Mouse (Mus musculus) thymus, postnatal 0 days (tissue): ENCODE results near the gene Rbm4b. TPM values are rescaled to one million over a fixed set of nuclear protein-coding genes. Genes with fewer than 3 reads are reported as not detected.

Experiments
- DNase-seq: peaks from one replicate; pipeline ENCODE4 v3.0.0-alpha.2; 2015; ENCODE audit warnings: low spot score
- polyA plus RNA-seq: library from polyadenylated mRNA; unstranded; fragments of >200 nt; fragmentation: Nextera tagmentation; extraction: Ambion mirVana; gene quantifications from 2 replicates; pipeline ENCODE4 v1.2.1, GENCODE M21; 2015

Gene Rbm4b
- polyA plus RNA-seq, 1 experiment from 2014 or later: 49.0 TPM

DNA sequence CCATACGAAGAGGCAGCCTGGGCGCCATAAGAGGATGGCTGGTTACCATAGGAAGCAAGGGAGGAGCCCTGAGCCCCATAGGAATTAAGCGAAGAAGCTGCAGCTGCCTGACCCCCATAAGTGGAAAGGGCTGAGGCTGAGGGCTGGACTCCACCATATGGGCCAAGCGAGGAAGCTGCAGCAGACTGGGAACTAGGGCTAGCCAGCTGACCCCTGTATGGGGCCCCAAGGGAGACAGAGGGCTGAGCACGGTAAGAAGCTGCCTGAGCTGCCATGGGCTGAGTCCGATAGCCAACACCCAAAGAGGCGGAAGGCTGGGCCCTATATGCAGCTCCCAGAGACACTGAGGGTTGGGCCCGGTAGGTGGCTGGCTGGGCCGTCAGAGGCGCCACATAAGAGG lies 47.0 kb downstream of the Rbm4b start:
- DNase-seq: no peak

DNA sequence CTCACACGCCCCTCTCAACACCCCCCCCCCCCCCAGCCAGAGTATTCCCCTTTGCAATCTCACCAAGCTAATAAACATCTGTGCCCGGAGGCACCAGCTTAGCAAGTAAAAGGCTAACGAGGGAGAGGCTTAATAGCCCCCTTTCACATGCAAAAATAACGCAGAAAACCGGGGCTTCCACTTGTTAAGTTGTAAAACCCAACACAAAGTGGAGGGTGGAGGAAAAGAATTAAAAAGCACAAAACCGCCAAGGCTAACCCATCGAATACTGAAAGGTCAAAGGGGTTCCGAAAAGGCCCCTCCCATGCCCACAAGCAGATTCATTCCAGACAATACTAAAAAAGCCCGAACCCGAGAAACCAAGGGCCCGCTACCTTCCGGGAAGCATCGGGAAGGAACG lies 54.0 kb downstream of the Rbm4b start:
- no peak for DNase-seq

DNA sequence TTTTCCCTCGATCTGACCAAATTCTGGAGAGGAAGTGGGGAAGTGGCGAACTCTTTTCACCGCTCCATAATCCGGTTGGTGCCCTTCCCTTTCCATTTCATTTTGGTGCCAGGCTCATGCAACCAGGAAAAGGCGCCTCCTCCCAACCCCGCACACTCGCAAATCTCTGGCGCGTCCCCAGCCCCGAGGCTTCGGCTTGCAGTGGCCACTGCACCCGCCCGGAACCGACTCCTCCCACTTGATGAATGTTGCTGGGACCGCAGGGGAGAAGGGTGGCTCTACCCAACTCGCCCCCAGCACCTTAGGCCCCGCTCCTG lies 54.4 kb downstream of the Rbm4b start:
- no peak for DNase-seq

DNA sequence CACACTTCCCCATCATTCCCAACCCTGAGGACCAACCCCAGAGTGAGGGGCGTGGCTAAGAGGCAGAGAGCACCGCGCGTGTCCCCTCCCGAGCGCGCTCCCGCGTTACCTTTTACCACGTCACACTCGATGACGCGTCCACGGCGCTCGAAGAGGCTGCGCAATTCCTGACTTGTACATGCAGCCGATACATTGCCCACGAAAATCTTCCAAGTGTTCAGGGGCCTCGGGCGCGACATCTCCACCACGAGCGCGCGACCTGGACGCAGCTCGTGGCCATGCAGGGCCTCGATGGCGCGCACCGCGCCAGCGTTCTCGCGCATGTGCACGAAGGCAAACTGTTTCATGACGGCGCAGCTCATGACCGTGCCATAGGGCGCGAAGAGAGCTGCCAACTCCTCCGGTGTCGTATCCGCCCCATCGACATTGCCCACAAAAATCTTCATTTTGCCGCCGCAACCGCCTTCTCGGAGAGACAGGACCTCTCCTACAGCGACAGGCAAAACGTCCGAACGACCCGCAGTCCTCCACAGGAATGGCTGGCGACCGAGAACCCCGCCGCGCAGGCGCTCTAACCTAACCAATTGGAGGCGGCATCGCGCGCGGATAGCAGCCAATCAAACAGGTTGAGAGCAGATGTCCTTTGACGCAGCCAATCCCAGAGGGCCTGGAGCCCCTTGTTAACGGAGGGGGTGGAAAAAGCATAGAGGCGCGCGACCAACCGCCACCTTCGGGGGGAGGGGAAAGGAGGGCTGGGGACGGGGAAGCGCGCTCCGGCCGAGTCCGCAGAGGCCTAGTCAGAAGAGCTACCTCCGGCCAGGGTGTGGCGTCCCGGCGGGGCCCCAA lies 55.0 kb downstream of the Rbm4b start, which contains the start of the genes Gm21992 and Rbm14:
Gene Gm21992, minus strand, starts transcription at position 550 of the 846 bp plus-strand sequence.
Gene Rbm14, minus strand, starts transcription at position 572 of the 846 bp plus-strand sequence.
- peak; percentile 98 for DNase-seq

DNA sequence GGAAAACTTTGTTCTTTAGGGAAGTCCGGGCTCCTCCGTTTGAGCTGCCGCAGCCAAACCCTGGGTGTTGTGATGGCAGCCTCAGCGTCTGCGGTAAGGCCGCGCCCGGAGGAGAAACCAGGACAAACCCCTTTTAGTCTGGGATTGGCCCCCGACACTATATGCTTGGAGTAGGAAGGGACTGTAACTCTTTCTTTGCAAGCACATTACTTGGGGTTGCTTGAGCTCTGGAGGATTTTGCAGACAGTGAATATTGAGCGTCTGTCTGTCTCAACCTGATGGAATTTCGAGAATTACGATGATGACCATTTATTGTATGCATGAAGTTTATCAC lies 55.6 kb downstream of the Rbm4b start:
- no peak for DNase-seq

DNA sequence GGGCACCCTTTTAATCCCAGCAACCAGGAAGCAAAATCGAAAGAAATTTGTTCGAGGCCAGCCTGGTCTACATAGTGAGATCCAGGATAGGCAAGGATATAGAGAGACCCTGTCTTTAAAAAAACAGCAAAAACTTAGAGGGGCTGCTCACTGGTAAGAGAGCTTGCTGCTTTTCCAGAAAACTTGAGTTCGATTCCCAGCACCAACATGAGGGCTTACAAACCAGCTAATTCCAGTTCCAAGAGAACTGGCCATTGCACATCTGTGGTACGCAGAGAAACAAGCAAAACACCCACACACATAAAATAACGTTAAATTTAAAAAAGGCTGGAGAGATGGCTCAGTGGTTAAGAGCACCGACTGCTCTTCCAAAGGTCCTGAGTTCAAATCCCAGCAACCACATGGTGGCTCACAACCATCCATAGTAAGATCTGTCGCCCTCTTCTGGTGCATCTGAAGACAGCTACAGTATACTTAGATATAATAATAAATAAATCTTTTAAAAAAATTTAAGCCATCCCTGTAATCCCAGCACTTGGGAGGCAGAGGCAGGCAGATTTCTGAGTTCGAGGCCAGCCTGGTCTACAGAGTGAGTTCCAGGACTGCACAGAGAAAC lies 56.1 kb downstream of the Rbm4b start:
- peak; percentile 5 for DNase-seq

DNA sequence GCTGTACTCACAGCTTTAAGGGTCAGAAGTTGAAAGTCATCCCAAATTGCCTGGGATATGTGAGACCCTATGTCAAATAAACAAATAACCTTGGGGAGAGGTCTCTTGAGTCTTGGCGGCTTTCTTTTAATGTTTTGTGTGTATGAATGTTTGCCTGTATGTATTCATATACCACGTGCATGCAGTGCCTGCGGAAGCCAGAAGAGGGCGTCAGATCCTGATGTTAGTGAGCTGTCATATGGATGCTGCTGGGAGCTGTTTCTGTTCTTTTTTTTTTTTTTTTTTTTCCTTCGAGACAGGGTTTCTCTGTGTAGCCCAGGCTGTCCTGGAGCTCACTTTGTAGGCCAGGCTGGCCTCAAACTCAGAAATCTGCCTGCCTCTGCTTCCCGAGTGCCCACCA lies 56.7 kb downstream of the Rbm4b start:
- DNase-seq: peak; percentile 33

Other genes with a start within 250 kb of the Rbm4b start
- 5.2 and 5.3 TPM in 2 replicates for gene Pcx, start 246.0 kb upstream of the Rbm4b start, polyA plus RNA-seq
- 1.4 and 1.8 TPM in 2 replicates for gene Lrfn4, start 140.8 kb upstream of the Rbm4b start, polyA plus RNA-seq
- gene Rce1, start 130.9 kb upstream of the Rbm4b start, polyA plus RNA-seq: 51.0 and 51.9 TPM in 2 replicates
- 1.9 and 2.8 TPM in 2 replicates for gene Gm960, start 57.8 kb upstream of the Rbm4b start, polyA plus RNA-seq
- 0.09 and 0.13 TPM in 2 replicates for gene Sptbn2, start 45.3 kb upstream of the Rbm4b start, polyA plus RNA-seq
- 62.0 and 72.5 TPM in 2 replicates for gene Rbm4, start 37.4 kb downstream of the Rbm4b start, polyA plus RNA-seq
- 35.6 and 36.7 TPM in 2 replicates for gene Gm21992, start 55.1 kb downstream of the Rbm4b start, polyA plus RNA-seq
- gene Rbm14, start 55.1 kb downstream of the Rbm4b start, polyA plus RNA-seq: 51.4 and 67.4 TPM in 2 replicates
- gene Ccs, start 82.8 kb downstream of the Rbm4b start, polyA plus RNA-seq: 41.1 and 43.4 TPM in 2 replicates
- gene Ccdc87, start 82.9 kb downstream of the Rbm4b start, polyA plus RNA-seq: 0.13 TPM in 1 of 2 replicates, not detected in the other
- gene Ctsf, start 98.6 kb downstream of the Rbm4b start, polyA plus RNA-seq: 11.3 and 12.4 TPM in 2 replicates
- gene Actn3, start 121.4 kb downstream of the Rbm4b start, polyA plus RNA-seq: 21.4 and 26.6 TPM in 2 replicates
- 10.2 and 12.6 TPM in 2 replicates for gene Zdhhc24, start 122.2 kb downstream of the Rbm4b start, polyA plus RNA-seq
- 1.4 and 2.2 TPM in 2 replicates for gene Bbs1, start 150.1 kb downstream of the Rbm4b start, polyA plus RNA-seq
- gene Dpp3, start 171.8 kb downstream of the Rbm4b start, polyA plus RNA-seq: 101 and 102 TPM in 2 replicates
- 0.47 and 0.81 TPM in 2 replicates for gene Peli3, start 186.6 kb downstream of the Rbm4b start, polyA plus RNA-seq
- gene Mrpl11, start 205.7 kb downstream of the Rbm4b start, polyA plus RNA-seq: 106 and 107 TPM in 2 replicates
- not detected in 2 replicates for gene Npas4, start 233.8 kb downstream of the Rbm4b start, polyA plus RNA-seq